Mouse (Mus musculus) heart, postnatal 10 days (tissue): ENCODE measurements around the gene Sez6. TPM values are rescaled to one million over a fixed set of nuclear protein-coding genes. Genes with fewer than 3 reads are reported as not detected.
A peak's percentile ranks its signal among the peaks of the same experiment; 100 is the strongest.

Experiments
- DNase-seq, 2 experiments: peaks; one replicate each; pipeline ENCODE4 v3.0.0; 2021
- intact Hi-C: fragments of 180-260 bp; cut with DNase I; formaldehyde crosslinking; loops from one replicate; pipeline ENCODE4 v1.15.1; 2025
- total RNA-seq, 2 experiments: library from RNA; stranded (reverse); gene quantifications; 2 replicates each; pipeline ENCODE4 v1.2.3; 2021

The Sez6 gene
- total RNA-seq, 2 experiments from 2014 or later, result 0.22 to 0.64 TPM

DNA sequence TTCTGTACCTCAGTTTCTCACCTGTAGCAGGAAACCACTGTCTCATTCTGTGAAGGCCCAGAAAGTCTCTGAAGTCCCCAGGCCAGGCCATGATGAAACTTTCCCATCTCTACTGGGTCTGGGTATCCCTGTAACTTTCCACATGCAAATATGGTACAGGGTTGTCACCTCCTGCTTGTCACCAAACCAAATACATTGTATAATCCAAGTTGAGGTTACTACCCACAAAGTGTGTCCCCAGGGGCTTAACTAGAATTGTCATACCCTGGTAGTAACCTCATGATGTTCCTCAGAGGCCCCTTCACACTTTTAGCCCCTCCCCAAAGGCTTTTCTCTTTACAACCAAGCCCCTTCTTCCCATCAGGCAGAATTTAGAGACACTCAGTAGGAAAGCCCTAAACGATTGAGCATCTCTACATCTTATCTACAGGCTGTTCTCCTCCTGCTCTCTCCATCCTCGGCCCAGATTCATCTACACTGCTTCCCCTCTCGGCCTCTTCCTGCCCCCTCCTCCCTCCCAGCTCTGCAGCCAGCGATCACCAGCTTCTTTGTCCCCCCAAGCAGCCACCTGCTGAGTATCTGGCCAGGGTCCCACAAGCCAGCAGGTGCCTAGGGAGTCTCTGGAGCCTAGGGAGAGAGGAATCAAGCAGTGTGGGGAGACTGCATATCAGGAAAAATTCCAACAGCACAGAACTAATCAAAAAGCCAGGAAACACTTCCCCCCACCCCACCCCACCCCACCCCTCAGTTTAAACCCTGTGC is 7.2 kb downstream of the Sez6 start:
- intact Hi-C loops, result no loop called here
- no peak for DNase-seq

DNA sequence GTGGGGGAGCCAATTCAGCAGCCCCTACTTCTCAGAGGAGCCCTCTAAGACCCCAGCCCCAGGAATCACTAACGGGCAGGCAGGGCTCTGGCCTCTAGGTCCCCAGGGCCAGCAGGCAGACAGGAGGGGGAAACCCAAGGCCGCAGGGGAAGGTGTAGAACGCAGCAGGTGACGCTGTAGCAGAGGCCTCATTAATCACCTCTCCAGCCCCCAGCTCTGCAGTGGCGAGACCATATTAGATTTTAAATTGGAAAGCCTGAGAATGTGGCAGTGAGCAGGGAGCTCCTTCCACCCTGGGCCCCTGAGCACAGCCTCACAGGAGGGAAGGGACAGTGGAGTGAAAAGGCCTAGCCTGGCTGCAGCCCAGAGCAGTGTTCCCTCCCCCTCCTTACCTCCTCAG is 11.6 kb downstream of the Sez6 start:
- DNase-seq, result no peak
- intact Hi-C loops, result no loop called here

DNA sequence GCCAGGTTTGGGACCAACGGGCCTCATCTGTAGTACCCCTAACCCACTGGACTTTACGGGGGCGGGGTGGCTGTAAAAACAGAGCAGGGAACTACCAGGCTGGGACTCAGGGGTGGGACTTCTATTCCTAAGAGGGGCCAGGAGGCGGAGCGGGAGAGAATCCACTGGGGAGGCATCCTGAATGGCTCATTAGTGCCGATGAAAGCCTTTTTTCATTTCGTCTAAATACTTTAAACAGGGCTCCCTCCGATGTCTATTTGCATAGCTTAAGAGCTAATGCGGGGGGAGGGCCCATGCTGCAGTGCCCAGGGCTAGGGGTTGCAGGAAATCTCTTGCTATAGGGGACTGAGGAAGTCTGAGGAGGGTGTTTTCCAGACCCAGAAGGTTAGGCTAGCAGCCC is 17.3 kb downstream of the Sez6 start:
- no peak for DNase-seq
- intact Hi-C loops, result no loop called here

DNA sequence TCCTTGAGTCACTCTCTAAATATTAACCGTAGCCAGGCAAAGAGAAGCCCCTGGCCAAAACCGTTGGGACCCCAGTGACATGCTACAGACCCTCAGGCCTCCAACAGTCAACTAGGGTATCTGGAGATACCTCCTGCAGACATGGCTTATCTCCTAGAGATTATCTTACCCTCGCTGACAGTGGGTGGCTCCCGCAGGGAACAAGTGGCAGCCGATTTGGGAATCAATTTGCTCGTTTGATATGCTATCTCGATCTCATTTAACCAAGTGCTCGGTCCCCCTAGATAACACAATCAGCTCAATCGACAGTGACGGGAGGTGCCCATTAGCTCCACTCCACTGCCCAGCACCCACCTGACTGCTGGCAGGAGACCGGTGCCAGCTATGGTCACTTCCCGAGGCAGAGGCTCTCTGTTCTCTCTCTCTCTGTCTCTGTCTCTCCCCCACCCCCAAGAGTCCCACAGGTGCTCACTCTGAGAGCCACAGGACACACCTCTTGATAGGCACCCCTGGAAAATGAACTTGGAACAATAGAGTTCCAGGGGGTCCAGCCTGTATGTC is 19.6 kb downstream of the Sez6 start:
- intact Hi-C loops, result no loop called here
- no peak for DNase-seq

DNA sequence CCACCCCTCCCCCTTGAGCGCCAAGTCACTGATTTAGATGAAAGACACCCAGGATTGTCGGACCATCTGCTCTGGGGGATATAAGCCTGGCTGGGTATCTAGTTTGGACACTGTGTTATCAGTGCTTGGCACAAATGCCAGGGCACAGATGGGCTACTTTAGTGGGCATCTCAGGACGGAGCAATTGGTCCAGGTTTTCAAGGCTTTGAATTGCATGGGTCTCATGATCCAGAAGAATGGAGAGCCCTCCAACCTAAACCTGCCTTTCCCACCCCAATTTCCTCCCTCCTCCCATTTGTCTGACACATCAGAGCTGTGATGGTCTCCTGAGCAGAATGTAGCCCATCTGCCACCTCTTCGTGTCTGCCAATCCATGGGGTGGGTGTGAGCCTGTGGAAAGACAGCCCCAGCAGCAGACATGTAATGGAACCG is 20.2 kb downstream of the Sez6 start:
- no peak for DNase-seq

DNA sequence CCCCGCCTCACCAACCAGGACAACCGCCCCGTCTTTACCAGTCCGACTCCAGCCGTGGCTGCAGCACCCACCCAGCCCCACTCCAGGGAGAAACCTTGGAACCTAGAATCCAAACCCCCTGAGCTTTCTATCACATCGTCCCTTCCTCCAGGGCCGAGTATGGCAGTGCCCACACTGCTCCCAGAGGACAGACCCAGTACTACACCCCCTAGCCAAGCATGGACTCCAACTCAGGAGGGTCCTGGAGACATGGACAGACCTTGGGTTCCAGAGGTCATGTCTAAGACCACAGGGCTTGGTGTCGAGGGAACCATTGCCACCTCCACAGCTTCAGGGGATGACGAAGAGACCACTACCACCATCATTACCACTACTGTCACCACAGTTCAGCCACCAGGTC is 23.1 kb downstream of the Sez6 start:
- intact Hi-C loops, result no loop called here

More for the DNA sequence above, 20.2 kb downstream of the Sez6 start:
- intact Hi-C loops, result no loop called here

DNA sequence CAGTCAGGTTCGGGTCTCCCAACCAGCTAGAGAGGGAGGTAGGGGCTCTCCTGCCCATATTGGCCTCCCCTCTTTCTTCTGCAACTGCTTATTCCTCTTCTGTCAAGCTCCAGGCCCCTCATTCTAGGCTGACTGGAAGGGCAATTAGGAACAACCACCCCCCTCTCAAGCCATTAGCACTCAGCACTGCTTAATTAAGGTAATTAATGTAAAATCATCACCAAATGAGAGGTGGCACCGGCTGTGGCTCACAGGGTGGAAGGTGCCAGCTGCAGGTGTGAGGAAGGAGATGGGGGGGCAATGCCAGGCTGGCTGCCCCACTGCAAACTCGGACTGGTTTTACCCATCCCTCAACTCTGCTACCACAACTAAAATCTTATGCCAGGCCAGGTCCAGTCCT is 25.8 kb downstream of the Sez6 start:
- intact Hi-C loops, result loop anchor here (5.0 kb wide), 2 partner anchors 44 to 74 kb away; no protein-coding TSS in a partner anchor
- no peak for DNase-seq

More for the DNA sequence above, 23.1 kb downstream of the Sez6 start:
- no peak for DNase-seq

DNA sequence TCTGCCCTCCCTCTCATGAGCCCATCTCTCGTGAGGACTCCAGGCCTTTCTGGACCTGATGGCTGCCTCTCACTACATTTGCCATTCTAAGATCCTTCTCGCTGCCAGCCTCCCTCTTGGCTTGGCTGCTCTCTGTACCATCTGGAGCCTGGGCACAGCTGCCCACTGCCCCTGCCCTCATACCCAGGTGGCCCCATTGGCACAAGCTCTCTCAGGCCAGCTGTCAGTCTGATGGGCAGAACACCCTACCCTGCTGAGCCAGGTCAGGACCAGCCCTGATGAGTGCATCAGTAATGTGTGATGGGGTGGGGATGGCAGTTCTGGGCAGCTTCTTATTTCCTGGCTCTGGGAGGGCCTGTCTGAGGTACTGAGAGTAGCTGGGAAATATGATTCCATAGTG is 27.7 kb downstream of the Sez6 start:
- intact Hi-C loops, result loop anchor here (5.0 kb wide), 2 partner anchors 46 to 76 kb away; no protein-coding TSS in a partner anchor
- no peak for DNase-seq

DNA sequence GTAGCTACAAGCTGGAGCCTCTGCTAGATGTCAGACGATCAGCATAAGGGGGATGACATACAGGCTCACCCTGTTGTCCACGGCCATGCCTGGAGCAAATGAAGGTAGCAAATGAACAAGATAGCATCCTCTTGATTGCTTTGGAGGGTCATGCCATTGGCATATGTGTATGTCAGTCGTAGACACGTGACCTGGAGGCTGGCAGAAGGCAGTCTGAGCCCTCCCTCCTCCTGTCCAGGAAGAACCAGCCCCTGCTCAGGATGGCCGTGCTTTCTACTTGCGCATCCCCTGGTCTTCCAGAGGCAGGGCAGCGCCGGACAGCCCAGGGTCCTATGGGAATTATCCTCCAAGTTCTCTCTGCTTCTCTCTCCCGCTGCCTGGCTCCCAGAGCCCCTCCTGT is 28.3 kb downstream of the Sez6 start:
- intact Hi-C loops, result loop anchor here (5.0 kb wide), 2 partner anchors 47 to 77 kb away; no protein-coding TSS in a partner anchor
- no peak for DNase-seq

DNA sequence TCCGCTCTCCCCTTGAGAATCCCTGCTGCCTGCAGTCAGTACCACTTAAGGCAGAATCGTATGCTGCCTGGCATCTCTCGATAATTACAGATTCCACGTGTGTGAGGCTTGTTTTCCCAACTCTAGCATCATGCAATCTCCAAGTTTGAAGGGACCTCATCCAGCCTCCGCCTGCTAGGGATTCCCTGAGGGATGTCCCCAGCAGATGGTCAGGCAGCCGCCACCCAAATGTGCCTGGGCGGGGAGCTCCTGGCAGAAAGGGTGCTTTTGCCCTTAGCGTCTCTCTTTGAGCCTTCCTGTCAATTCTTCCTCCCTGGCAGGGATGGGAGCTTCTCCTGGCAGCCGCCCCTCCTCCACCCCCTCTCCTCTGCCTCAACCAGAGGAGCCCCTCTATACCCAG is 29.6 kb downstream of the Sez6 start:
- DNase-seq, result no peak
- intact Hi-C loops, result no loop called here

DNA sequence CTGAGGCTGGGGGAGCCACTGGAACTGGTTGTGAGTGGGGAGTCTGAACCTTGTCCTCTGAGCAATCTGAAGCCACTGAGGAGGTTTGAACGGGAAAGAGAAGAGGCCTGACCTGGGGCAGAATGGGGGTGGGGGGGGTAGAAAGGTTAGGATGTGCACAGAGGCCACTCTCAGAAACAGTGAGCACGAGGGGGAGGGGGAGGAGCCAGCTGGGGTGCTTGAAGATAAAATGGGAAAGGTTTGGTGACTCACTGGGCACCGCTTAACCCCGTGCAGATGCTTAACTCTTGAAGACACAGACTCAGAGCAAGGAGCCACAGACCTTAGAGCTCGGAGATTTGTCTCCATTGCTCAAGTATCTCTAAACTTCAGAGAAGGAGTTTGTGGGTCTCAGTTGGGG is 30.3 kb downstream of the Sez6 start:
- intact Hi-C loops, result no loop called here

DNA sequence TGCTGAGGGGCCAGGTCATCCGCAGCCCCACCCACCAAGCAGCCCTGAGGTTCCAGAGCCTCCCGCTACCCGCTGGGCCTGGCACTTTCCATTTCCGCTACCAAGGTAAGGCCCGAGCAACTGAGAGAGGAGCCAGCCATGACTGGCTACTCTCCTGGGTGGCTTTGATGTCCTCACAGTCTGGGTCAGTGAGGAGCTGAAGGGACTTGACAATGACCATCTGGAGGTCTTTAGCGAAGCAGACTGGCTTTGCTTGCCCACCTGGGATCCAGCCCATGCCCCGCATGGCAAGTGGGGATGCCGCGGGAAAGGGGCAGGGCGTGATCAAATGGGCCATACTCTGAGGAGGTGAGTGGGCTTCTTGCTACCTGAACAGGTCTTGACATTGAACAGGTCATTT is 32.3 kb downstream of the Sez6 start:
- no peak for DNase-seq
- intact Hi-C loops, result no loop called here

More for the DNA sequence above, 30.3 kb downstream of the Sez6 start:
- no peak for DNase-seq

DNA sequence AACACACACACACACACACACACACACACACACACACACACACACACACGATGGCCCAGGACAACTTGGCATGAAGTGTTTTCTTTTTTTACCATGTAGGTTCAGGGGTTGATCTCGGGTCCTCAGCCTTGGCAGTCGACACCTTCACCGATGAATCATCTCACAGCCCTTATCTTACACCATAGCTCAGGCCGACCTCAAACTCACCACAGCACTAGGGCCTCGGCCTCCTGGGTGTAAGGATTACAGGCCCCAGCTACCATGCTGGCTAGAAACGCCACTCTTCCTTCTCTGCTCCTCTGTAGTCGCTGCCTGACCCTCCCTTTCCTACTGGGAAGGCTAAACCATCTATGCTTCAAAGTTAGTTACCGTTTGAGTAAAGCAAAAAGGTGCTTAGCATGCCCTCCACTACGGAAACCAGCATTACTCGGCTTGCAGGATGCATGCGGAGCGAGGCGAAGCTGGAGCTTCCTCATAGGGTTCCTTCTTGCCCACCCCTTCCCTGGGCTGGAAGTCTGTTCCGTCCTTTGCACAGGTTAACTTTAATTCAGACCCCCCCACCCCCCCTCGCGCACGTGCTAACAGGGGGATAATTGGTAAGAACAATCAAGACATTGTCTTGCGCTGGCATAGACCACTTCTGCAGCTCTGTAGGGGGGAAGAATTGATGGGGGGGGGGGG is 34.0 kb downstream of the Sez6 start:
- DNase-seq, result no peak
- intact Hi-C loops, result loop anchor here (5.0 kb wide), 1 partner anchor 227 kb away; no protein-coding TSS in a partner anchor

DNA sequence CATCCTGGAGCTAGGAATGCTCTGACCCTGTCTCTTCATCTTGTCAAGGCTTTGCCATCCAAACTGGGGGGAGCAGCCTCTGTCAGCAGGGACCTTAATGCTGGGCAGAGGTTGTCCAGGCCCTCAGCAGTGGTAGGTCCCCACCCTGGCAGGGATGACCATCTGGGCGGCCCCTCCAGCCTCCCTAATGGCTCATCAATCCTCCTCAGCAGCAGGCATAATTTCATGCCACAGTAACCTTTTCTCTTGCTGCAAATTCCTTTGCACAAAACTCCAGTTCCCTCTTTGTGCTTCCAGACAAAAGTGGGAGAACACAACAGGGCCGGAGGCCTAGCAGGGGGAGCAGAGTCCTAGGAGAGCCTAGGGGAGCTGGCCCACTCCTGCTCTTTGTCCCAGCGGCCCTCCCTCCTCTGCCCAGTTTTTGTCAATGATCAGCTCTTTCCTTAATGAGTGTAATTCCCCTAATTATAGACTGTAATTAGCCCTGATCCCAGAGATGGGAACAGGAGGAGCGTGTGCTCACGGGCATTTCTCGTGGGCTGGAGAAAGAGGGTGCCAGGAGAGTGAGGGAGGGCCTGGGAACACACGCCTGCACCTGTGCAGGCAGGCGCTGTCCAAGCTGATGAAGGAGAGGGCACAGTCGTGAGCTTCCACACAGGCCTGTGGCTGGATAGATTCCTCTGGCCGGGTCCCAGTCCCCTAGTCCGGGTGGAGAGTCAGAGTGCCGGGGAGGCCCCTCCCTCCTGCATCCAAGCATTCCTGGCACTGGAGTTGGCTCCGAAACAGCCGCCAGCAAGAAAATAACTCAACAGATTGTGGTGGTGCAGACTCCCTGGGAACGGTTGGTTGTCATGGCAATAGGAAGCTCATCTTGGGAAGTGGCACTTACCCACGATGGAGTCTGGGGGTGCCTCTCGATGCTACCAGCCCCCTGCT is 34.8 kb downstream of the Sez6 start:
- peak; percentile 61 to 68 for DNase-seq
- intact Hi-C loops, result loop anchor here (5.0 kb wide), 1 partner anchor 228 kb away; no protein-coding TSS in a partner anchor

DNA sequence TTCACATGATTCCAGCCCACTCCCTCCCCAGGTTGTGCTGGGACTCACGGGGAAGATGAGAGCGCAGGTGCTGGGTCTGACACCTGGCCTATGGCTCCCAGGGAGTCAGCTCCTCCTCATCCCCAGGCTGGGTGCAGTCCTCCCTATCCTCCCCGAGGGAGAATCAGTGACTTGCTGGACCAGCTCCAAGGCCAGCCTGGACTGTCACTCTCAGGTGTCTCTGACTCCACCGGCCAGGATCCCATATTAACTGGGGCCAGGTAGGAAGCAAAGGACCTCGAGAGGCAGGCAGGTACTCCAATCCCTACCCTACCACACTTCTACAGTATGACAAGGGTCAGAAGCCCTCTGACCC is 35.4 kb downstream of the Sez6 start:
- DNase-seq, result no peak
- intact Hi-C loops, result loop anchor here (5.0 kb wide), 1 partner anchor 229 kb away; no protein-coding TSS in a partner anchor

DNA sequence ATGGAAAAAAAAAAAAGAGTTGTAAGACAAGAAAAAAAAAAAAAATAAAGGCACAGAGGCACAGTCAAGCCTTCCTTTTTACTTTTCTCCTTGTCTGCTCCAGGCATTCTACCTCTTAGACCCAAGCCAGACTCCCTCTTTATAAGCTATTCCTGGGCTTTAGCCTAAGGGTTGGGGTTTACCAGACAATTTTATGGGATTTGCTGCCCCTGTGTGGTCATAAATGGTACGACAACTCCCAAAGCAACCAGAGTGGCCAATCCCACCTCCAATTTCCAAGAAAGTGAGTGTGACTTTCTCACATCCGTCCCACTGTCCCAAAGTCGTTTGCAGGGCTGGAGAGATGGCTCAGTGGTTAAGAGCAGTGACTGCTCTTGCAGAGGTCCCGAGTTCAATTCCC is 36.5 kb downstream of the Sez6 start:
- intact Hi-C loops, result loop anchor here (1.0 to 5.0 kb wide), 2 partner anchors 140 to 230 kb away; no protein-coding TSS in a partner anchor
- peak; percentile 84 to 89 for DNase-seq

DNA sequence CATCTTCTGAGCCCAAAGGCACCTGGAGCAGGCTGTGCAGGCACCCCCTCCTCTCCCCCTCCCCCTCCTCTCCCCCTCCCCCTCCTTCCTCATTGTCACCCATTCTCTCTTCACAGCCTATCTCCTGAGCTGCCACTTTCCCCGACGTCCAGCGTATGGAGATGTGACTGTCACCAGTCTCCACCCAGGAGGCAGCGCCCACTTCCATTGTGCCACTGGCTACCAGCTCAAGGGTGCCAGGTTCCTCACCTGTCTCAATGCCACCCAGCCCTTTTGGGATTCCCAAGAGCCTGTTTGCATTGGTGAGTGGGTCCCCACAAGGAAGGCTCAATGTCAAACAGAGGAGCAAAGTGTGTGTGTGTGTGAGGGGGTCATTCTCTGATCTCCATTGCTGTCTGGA is 38.2 kb downstream of the Sez6 start:
- DNase-seq, result no peak
- intact Hi-C loops, result loop anchor here (5.0 kb wide), 1 partner anchor 231 kb away; no protein-coding TSS in a partner anchor

DNA sequence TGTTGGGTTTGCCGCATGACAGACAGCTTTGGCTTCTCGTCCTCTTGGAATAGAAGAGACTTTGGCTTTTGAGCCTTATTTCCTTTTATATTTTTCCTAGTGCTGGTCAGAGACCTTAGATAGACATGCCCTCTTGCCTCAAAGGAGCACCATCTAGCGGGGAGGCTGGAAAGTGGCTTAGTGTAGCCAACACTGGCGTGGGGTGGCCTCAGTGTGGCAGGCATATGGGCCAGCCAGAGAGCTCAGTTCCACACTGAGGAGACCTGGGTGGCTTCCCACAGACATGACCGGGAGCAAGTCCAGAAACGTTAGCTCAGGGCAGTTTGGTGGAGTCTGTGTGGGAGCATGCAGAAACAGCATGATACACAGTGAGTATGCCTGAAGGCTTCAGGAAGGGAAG is 40.1 kb downstream of the Sez6 start:
- no peak for DNase-seq
- intact Hi-C loops, result no loop called here

DNA sequence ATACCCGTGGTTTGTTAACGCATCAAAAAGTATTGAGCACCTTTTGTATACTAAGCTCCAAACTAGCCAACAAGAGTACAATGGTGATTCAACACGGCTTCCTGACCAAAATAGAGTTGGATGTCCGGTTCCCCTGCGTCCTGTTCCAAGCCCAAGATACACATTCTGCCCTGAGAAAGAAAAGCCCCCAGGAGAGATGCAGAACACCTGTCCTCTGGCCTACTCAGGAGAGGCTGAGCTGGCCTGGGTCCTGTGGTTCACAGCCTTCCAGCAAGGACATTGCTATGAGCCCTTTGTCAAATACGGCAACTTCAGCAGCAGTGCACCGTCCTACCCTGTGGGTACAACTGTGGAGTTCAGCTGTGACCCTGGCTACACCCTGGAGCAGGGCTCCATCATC is 42.9 kb downstream of the Sez6 start:
- intact Hi-C loops, result no loop called here

DNA sequence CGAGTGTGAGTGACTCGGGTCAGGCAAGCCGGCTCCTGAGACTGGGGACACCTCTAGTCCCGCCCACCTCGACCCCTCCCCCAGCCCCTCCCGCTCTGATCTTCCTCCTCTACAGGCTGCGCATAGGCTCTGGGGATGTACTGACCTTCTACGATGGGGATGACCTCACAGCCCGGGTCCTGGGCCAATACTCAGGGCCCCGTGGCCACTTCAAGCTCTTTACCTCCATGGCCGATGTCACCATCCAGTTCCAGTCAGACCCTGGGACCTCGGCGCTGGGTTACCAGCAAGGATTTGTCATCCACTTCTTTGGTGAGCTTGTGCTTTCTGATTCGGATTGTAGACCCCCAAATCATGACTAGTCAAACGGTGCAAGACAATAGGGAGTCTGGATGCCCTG is 43.7 kb downstream of the Sez6 start:
- intact Hi-C loops, result no loop called here
- DNase-seq, result no peak

More for the DNA sequence above, 42.9 kb downstream of the Sez6 start:
- no peak for DNase-seq
